Mouse (Mus musculus) forebrain, embryonic 15.5 days (tissue): ENCODE measurements around the gene Cflar. TPM values are rescaled to one million over a fixed set of nuclear protein-coding genes. Genes with fewer than 3 reads are reported as not detected.
"Not testable (repeated sequence)": the region's sequence is repeated elsewhere in the genome, so short reads cannot be mapped to it uniquely, and the experiment has no call there.

Experiments used
- ATAC-seq: fragments of 200-750 bp; cut with Nextera tagmentation; replicated peaks from 2 replicates; pipeline ENCODE4 v1.8.0; 2017; ENCODE audit warnings: mild to moderate bottlenecking, moderate TSS enrichment, moderate library complexity
- H3K27ac ChIP-seq: fragments of 300-500 bp; sonication (generic); replicated peaks from 2 replicates; pipeline ENCODE4 v1.5.1; 2015; ENCODE audit warnings: mild to moderate bottlenecking, inconsistent platforms
- H3K27me3 ChIP-seq: fragments of 300-500 bp; sonication (generic); 2 replicates; pipeline ENCODE4 v1.6.1; 2015; ENCODE audit warnings: inconsistent platforms
- H3K36me3 ChIP-seq: fragments of 300-500 bp; sonication (generic); 2 replicates; pipeline ENCODE4 v1.6.1; 2015; ENCODE audit warnings: mild to moderate bottlenecking, inconsistent platforms
- H3K4me1 ChIP-seq: fragments of 300-500 bp; sonication (generic); 2 replicates; pipeline ENCODE4 v1.6.1; 2015; ENCODE audit warnings: inconsistent platforms
- H3K4me2 ChIP-seq: fragments of 300-500 bp; sonication (generic); replicated peaks from 2 replicates; pipeline ENCODE4 v1.6.1; 2015; ENCODE audit warnings: mild to moderate bottlenecking, inconsistent platforms
- H3K4me3 ChIP-seq: fragments of 300-500 bp; sonication (generic); 2 replicates; pipeline ENCODE4 v1.5.1; 2015; ENCODE audit warnings: mild to moderate bottlenecking, inconsistent platforms
- H3K9ac ChIP-seq: fragments of 300-500 bp; sonication (generic); replicated peaks from 2 replicates; pipeline ENCODE4 v1.6.1; 2015; ENCODE audit warnings: mild to moderate bottlenecking, inconsistent platforms
- H3K9me3 ChIP-seq: fragments of 300-500 bp; sonication (generic); 2 replicates; pipeline ENCODE4 v1.6.1; 2016; ENCODE audit warnings: inconsistent platforms
- WGBS: fragments of 180-500 bp; shearing (Covaris S2); methylation state at CpG from one replicate; pipeline ENCODE4 v1.1.7; 2015; ENCODE audit warnings: mixed read lengths; 5-methylcytosine and 5-hydroxymethylcytosine counted together
- polyA plus RNA-seq: library from polyadenylated mRNA; unstranded; fragments of >200 nt; fragmentation: Nextera tagmentation; extraction: Ambion mirVana; gene quantifications from 2 replicates; pipeline ENCODE4 v1.2.1, GENCODE M21; 2015

Cflar gene
- polyA plus RNA-seq, 1 experiment from 2014 or later = 18.9 TPM

DNA sequence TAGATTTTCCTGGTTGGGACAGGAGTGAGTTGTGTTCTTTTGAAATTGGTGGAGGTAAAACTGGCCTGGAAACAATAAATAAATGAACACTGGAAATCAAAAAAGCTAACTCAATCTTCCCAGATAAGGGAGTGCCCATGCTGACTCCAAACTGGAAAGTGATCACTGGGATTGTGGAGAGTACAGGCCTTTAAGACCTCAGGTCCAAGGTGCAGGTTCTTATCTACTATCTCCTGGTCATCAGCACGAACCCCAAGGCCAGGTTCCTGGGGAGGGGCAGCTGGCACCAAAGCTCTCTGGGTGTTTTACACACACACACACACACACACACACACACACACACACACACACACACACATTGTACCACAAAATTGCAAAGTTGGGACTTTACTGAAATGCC, 19.6 kb upstream of the Cflar start:
- 55% methylated on average over 1 of the region's 1 CpGs for WGBS
- not testable (repeated sequence) for H3K36me3 ChIP-seq, H3K4me3 ChIP-seq, H3K4me1 ChIP-seq, ATAC-seq, H3K9ac ChIP-seq, H3K27me3 ChIP-seq, H3K4me2 ChIP-seq, H3K9me3 ChIP-seq, H3K27ac ChIP-seq

DNA sequence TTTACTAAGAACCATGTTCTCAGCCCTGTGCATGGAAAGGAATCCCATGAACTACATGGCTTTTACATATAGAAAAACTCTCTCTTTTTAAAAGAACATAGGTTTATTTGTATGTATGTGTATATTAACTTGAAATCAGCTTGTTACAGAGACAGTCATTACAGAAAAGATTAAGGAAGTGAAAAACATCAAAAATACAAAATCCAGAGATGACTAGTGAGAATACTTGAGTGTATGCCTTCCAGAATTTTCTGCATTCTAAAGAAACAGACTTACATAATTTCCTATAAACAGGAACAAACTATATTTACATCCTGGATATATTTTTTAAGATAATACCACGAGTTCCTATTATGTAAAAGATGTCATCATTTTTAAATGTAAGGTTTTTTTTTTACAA, 17.6 kb upstream of the Cflar start:
- Histone ChIP-seq H3K27ac (no peak overlapping the region), H3K36me3 (no peaks in the 10 kb centered on the region), H3K27me3 (no peaks in the 10 kb centered on the region), H3K4me3 (no peak overlapping the region), H3K4me1 (no peaks in the 10 kb centered on the region), H3K9me3 (no peaks in the 10 kb centered on the region), H3K4me2 (no peak overlapping the region), H3K9ac (no peak overlapping the region)
- ATAC-seq = no peak
- 74% methylated on average over 1 of the region's 1 CpGs for WGBS

DNA sequence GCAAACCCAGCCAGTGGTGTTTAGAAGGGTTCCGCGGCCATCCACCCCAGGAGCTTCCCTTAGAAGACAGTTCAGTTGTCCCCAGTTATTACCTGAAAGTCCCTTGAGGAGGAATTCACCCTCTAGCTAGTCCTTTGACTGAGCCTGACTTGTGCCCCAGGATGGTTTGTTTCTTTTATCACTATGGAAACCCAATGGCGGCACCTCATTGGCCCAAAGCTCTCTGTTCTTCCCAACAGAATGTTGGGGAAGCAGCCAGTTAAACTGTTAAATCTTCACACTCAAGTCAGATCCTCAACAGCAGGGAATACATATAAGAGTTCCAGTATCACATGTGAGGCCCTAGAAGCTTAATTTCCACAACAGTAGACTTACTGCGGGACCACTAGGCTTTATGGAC, 15.5 kb upstream of the Cflar start, which contains the start of gene Als2cr12:
Gene Als2cr12, minus strand, starts transcription at position 180 of the 400 bp plus-strand sequence.
- 88% methylated on average over 4 of the region's 4 CpGs for WGBS
- not testable (repeated sequence) for H3K9me3 ChIP-seq, H3K9ac ChIP-seq, H3K27me3 ChIP-seq, ATAC-seq, H3K4me2 ChIP-seq, H3K4me1 ChIP-seq, H3K27ac ChIP-seq, H3K36me3 ChIP-seq, H3K4me3 ChIP-seq

DNA sequence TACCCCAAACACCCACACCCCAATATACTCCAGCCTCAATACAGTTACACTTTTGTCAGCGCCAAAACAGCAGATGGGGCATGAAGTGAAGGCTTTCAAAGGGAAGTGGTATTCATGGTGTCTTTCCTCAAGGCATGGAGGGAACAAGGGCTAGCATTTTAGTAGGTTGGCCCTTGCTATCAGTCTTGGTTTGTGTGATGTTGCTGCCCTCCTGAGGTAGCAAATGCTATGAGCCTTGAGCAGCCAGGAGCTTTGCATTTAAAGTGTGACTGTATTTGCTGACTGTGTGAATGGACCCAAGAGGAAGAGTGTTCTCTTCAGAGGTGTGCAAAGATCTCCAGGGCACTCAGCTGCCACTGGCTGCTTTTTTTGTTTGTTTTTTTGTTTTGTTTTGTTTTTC, 13.7 kb upstream of the Cflar start:
- H3K4me3 ChIP-seq, H3K9ac ChIP-seq, H3K9me3 ChIP-seq, ATAC-seq, H3K27me3 ChIP-seq, H3K36me3 ChIP-seq, H3K4me1 ChIP-seq, H3K4me2 ChIP-seq, H3K27ac ChIP-seq: not testable (repeated sequence)
- 59% methylated on average over 1 of the region's 1 CpGs for WGBS

DNA sequence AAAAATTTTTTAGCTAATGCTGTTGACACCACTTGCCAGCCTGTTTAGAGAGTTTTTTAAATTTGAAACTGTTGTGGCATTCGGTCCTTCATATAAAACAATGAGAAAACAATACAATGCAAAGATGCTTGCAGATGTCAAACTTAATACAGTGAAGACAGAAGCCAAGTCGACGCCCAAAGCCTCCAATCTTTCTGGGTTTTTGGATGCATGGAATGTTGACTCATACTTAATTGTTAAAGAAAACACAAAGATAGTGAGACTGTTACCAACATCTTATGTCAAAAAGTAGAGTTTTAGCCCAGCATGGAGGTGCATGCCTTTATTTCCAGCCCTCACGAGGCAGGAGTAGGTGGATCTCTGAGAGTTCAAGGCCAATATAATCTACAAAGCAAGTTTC, 12.5 kb upstream of the Cflar start:
- 81% methylated on average over 4 of the region's 4 CpGs for WGBS
- Histone ChIP-seq H3K27ac (no peak overlapping the region), H3K27me3 (no peaks in the 10 kb centered on the region), H3K4me2 (no peak overlapping the region), H3K9me3 (no peaks in the 10 kb centered on the region), H3K36me3 (no peaks in the 10 kb centered on the region), H3K4me3 (no peak overlapping the region), H3K4me1 (no peaks in the 10 kb centered on the region), H3K9ac (no peak overlapping the region)
- ATAC-seq = no peak

DNA sequence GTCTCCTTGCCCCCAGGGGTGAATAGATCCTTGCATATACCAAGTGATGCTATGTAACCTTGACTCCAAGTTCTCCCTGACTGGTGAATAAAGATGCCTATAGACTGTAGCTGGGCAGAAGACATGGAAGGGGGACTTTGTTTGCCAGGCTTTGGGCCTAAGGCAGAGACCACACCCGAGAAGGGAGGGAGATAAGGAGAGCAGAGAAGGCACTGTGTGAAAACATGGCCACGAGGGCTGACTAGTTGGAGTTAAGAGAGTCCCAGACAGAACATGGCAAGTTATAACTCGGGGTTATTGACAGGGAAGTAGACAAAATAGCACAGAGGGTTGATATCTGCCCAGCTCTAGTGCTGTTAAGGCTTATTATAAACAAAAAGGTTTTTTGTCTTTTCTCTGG, 11.3 kb upstream of the Cflar start:
- 67% methylated on average over 3 of the region's 3 CpGs for WGBS
- no peak overlapping the region for H3K9ac ChIP-seq
- no peaks in the 10 kb centered on the region for H3K27me3 ChIP-seq
- H3K9me3 ChIP-seq = no peaks in the 10 kb centered on the region
- no peak overlapping the region for H3K27ac ChIP-seq
- no peaks in the 10 kb centered on the region for H3K4me1 ChIP-seq
- H3K4me3 ChIP-seq = no peak overlapping the region
- ATAC-seq = no peak
- H3K4me2 ChIP-seq = no peak overlapping the region
- no peaks in the 10 kb centered on the region for H3K36me3 ChIP-seq

DNA sequence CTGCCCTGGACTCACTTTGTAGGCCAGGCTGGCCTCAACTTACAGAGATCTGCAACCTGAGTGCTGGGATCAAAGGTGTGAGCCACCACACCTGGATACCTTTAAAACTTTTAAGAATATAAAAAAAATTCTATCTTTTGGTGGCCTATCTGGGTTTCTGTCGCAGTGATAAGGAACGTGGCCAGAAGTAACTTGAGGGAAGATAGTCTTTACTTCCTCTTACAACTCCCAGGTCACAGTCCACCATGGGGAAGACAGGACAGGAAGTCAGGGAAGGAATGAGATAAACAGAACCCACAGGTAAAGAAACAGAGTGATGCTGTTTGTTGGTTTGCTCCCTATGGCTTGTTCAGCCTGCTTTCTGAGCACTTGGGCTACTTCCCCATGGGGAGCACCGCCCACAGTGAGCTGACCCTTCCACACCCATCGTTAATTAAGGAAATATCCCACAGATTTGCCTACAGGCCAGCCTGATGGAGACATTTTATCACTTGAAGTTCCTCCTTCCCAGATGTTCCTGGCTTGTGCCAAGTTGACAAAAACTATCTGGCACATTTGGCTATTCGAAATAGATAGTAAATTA, 10.6 kb upstream of the Cflar start:
- ATAC-seq, H3K9me3 ChIP-seq, H3K9ac ChIP-seq, H3K36me3 ChIP-seq, H3K4me2 ChIP-seq, H3K4me3 ChIP-seq, H3K27ac ChIP-seq, H3K27me3 ChIP-seq, H3K4me1 ChIP-seq: not testable (repeated sequence)
- 88% methylated on average over 5 of the region's 5 CpGs for WGBS

DNA sequence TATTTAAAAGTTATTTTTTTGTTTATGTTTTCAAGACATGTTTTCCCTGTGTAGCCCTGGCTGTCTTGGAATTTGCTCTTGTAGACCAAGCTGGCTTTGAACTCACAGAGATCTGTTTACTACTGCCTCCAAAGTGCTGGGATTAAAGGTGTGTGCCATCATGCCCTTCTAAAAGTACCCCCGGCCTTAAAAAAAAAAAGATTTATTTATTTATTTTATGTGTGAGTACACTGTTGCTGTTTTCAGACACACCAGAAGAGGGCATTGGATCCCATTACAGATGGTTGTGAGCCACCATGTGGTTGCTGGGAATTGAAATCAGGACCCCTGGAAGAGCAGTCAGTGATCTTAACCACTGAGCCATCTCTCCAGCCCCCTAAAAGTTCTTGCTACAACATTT, 1.3 kb upstream of the Cflar start:
- not testable (repeated sequence) for H3K9ac ChIP-seq, H3K27me3 ChIP-seq, H3K4me3 ChIP-seq, H3K9me3 ChIP-seq, H3K36me3 ChIP-seq, H3K4me2 ChIP-seq, H3K27ac ChIP-seq, ATAC-seq, H3K4me1 ChIP-seq
- WGBS = 94% methylated on average over 1 of the region's 1 CpGs

DNA sequence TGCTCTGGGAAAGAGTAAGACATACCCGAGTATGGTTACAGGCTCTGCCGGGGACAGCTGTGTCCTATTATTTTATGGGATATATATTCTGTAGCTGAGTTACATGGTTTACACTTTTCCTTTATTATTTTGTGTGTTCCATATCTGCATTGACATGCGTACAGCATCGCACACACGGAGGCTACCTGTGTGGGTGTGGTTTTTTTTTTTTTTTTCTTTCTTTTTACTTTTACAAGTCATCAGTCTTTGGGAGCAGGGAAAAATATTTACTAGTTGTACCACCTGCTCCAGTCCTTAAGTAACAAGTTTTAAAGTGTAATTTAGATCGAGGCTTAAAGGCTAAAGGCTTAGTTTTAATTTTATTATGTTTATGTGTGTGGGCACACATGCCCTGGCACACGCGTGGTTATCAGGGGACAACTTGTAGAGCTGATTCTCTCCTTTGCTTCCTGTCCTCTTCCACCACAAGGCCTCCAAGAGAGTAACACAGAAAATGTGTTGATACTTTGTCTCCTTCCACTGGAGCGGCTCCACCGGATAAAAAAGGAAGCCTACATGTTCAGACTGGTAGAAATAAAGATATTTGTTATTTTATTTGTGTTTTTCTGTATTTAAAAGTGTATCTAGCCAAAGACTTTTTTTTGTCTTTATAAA, 470 bp upstream of the Cflar start:
- Histone ChIP-seq H3K36me3 (no peaks in the 10 kb centered on the region), H3K27me3 (no peaks in the 10 kb centered on the region), H3K4me1 (peaks cover 10% of the 10 kb centered on the region), H3K9me3 (no peaks in the 10 kb centered on the region), H3K4me3 (peak overlapping the region; percentile 57), H3K9ac (peak overlapping the region; percentile 71), H3K27ac (peak overlapping the region; percentile 90), H3K4me2 (peak overlapping the region; percentile 62)
- 50% methylated on average over 10 of the region's 10 CpGs for WGBS
- 0 out of 2 replicates have a peak, but pooled peaks have one; percentile 20 for ATAC-seq

DNA sequence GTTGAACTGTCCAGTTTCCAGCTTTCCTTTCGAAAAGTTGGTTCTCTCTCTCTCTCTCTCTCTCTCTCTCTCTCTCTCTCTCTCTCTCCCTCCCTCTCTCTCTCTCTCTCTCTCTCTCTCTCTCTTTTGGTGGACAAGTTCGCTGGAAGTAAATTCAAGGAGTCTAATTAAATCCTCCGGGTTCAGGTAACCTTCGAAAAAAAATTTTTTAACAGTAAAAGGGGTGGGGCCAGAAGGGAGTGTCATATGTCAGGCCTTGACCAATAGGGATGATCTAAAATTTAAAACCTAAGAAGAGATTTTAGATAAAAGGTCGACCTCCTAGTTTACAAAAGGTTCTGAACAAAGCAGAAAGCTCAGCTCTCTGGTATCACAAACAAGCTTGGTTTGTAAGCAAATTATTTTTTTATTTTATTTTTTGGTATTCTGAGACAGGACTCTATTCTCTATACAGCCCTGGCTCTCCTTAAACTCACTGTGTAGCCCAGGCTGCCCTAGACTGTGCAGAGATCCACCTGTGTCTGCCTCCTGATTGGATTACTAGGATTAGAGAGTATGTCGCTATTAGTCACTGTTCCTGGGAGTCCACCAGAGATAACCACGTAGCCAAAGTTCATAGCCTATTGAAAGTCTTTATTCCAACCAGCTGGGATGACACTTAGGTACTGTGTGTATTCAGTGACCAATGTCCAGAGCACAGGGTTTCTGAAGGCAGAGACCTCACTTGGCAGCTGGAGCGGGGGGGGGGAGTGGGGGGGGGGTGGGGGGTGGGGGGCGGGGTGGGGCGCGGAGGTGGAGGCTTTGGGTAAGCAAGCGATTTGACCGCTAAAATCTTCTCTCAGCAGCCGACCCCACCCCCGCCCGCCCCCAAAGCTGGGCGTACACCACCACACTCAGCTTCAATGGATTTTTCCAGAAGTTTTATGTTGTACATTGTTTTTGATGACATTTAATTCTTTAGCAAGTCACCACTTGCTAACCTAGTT, 1.1 kb downstream of the Cflar start:
- H3K4me2 ChIP-seq = peak overlapping the region; percentile 62
- ATAC-seq = peak; percentile 78
- H3K36me3 ChIP-seq = no peaks in the 10 kb centered on the region
- H3K27ac ChIP-seq = peak overlapping the region; percentile 90
- 7% methylated on average over 15 of the region's 17 CpGs for WGBS
- no peaks in the 10 kb centered on the region for H3K9me3 ChIP-seq
- H3K4me1 ChIP-seq = peaks cover 10% of the 10 kb centered on the region
- no peaks in the 10 kb centered on the region for H3K27me3 ChIP-seq
- H3K9ac ChIP-seq = peak overlapping the region; percentile 71
- H3K4me3 ChIP-seq = peak overlapping the region; percentile 57

DNA sequence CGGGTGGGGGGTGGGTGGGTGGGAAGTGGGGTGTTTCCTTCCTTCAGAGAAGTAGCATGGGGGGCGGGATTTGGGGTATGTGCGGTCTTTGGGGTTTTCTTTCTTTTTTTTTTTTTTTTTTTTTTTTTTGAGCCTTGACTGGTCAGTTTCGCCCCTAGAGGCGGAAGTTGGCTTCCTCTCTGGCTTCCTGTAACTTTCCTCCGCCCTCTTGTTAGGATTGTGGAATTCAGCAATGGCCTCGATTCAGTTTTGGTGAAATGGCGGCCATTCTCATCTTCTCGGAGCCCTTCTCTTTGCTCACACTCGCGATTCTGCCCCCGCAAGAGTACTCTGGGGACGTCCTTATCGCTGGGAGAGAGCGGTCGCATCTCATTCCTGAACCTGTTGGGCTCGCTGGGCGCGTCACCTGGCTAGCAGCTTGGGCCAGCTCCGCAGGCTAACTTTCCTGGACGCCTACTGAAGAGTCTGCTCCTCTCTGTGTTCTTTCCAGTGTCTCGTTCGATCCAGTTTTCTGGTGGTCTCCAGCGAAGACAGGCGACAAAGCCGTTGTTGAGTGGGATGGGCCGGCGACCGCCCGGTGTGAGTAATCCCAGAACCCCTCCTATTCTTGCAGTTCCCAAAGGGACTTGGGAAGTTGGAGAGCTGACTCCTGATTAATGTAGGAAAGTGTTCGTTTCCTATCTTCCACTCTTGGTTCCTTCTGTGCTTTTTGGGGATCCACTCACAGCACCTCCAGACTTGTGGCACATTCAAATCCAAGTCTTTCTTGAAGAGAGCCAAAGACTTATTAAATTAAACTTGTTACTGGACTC, 2.0 kb downstream of the Cflar start:
- Histone ChIP-seq H3K4me3 (peak overlapping the region; percentile 57), H3K4me1 (peaks cover 10% of the 10 kb centered on the region), H3K27ac (peak overlapping the region; percentile 84), H3K36me3 (no peaks in the 10 kb centered on the region), H3K9ac (peak overlapping the region; percentile 54), H3K9me3 (no peaks in the 10 kb centered on the region), H3K4me2 (peak overlapping the region; percentile 62), H3K27me3 (no peaks in the 10 kb centered on the region)
- ATAC-seq = no peak
- 1% methylated on average over 30 of the region's 31 CpGs for WGBS
